Mouse (Mus musculus) R1 (cell line): ENCODE results near the gene Scrt2.

Source experiments
- DNase-seq: peaks from one replicate; pipeline ENCODE4 v3.0.0-alpha.2; 2018; ENCODE audit warnings: low read depth, low spot score

Scrt2 gene

GRCm38 (mm10) chr2:152142571-152142970 is 61.2 kb downstream of the Scrt2 start:
- DNase-seq: no peak

DNA sequence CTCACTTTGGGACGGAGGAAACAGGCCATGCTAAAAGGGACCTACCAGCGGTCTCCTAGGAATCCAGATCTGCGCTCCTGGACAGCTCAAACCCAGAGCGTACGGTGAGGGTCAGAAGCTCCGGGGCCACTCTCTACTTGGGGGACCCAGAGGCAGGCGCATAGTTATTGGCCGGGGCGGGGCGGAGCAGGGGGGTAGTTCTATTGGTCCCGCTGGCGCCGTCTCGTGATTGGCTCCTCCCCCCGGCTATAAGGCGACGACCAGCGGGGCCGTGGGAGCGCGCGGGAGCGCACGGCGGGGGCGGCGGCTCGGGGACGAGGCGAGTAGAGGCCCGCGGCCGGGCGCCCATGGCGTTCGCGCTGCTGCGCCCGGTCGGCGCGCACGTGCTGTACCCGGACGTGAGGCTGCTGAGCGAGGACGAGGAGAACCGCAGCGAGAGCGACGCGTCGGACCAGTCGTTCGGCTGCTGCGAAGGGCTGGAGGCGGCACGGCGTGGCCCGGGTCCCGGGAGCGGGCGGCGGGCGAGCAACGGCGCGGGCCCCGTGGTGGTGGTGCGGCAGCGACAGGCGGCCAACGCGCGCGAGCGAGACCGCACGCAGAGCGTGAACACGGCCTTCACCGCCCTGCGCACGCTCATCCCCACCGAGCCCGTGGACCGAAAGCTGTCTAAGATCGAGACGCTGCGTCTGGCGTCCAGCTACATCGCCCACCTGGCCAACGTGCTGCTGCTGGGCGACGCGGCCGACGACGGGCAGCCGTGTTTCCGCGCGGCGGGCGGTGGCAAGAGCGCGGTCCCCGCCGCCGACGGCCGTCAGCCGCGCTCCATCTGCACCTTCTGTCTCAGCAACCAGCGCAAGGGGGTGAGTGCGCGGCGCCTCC is 62.2 kb downstream of the Scrt2 start, which contains the start of gene Tcf15:
Gene Tcf15 (plus strand): TSS at position 283 of the 879 bp plus-strand sequence.
- DNase-seq: peak; percentile 91

DNA sequence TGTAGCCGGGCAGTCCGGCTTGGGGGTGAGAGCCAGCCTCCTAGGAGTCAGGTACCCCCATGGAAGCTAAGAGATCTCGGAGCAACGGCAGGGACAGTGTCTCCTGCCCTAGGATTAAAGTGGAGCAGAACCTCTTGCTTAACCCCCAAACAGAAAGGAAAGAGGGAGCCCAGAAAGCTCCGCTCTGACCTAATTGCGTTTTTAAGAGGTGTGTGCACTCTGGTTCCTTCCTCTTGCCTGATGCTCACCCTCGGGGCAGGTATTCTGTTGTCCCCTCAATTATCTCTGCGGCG is 62.8 kb downstream of the Scrt2 start:
- no peak for DNase-seq

DNA sequence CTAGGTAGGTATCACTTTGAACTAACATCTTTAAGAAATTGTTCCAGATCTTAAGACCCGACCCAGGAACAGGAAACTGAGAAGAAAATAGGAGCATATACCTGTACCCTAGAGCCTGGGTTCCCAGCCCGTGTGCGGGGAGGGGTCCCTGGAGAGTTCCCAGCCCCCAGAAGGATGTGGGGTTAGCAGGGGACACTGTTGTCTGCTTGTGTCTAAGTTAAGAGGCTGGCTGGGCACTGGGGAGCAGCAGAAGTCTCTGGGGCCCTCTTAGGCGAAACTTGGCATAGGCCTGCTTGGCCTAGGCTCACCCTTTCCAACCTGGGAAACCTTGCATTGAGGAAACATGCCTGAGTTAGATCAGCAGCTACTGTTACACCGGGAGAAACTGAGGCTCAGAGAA is 63.2 kb downstream of the Scrt2 start:
- DNase-seq: no peak
